Mouse (Mus musculus) embryonic facial prominence, embryonic 12.5 days (tissue): ENCODE measurements around the gene Sirt7. TPM values are rescaled to one million over a fixed set of nuclear protein-coding genes. Genes with fewer than 3 reads are reported as not detected.

Source experiments
- ATAC-seq: fragments of 200-750 bp; cut with Nextera tagmentation; 2 replicates; pipeline ENCODE4 v1.8.0; 2017; ENCODE audit not compliant: insufficient number of reproducible peaks, insufficient read depth, low FRiP score, low TSS enrichment
- H3K27ac ChIP-seq: fragments of 300-500 bp; sonication (generic); 2 replicates; pipeline ENCODE4 v1.5.1; 2016; ENCODE audit warnings: mild to moderate bottlenecking
- H3K27me3 ChIP-seq: fragments of 300-500 bp; sonication (generic); 2 replicates; pipeline ENCODE4 v1.6.1; 2016; ENCODE audit warnings: mild to moderate bottlenecking, moderate library complexity
- H3K36me3 ChIP-seq: fragments of 300-500 bp; sonication (generic); 2 replicates; pipeline ENCODE4 v1.6.1; 2016; ENCODE audit warnings: mild to moderate bottlenecking
- H3K4me1 ChIP-seq: fragments of 300-500 bp; sonication (generic); 2 replicates; pipeline ENCODE4 v1.6.1; 2016
- H3K4me2 ChIP-seq: fragments of 300-500 bp; sonication (generic); replicated peaks from 2 replicates; pipeline ENCODE4 v1.6.1; 2016; ENCODE audit warnings: mild to moderate bottlenecking, moderate library complexity
- H3K4me3 ChIP-seq: fragments of 300-500 bp; sonication (generic); 2 replicates; pipeline ENCODE4 v1.5.1; 2016; ENCODE audit warnings: mild to moderate bottlenecking
- H3K9ac ChIP-seq: fragments of 300-500 bp; sonication (generic); 2 replicates; pipeline ENCODE4 v1.6.1; 2016; ENCODE audit warnings: mild to moderate bottlenecking, moderate library complexity
- H3K9me3 ChIP-seq: fragments of 300-500 bp; sonication (generic); 2 replicates; pipeline ENCODE4 v1.6.1; 2016; ENCODE audit warnings: mild to moderate bottlenecking, moderate library complexity
- WGBS: fragments of 180-500 bp; shearing (Covaris S2); methylation state at CpG from one replicate; pipeline ENCODE4 v1.1.7; 2016; 5-methylcytosine and 5-hydroxymethylcytosine counted together
- polyA plus RNA-seq: library from polyadenylated mRNA; unstranded; fragments of >200 nt; fragmentation: Nextera tagmentation; extraction: Ambion mirVana; gene quantifications from 2 replicates; pipeline ENCODE4 v1.2.1, GENCODE M21; 2016

Gene Sirt7
- polyA plus RNA-seq, 1 experiment from 2014 or later = 30.4 TPM

GRCm38 (mm10) chr11:120578694-120579243 is 46.3 kb downstream of the Sirt7 start:
- no peak for ATAC-seq
- Histone ChIP-seq H3K4me1 (peaks cover 34% of the 10 kb centered on the region), H3K4me2 (no peak overlapping the region; the same call in 1 of the 2 replicates), H3K9me3 (no peaks in the 10 kb centered on the region), H3K36me3 (peaks cover 31% of the 10 kb centered on the region), H3K27ac (no peak overlapping the region), H3K27me3 (no peaks in the 10 kb centered on the region), H3K4me3 (no peak overlapping the region), H3K9ac (0 out of 2 replicates have a peak overlapping the region, but pooled peaks have one; percentile 98)
- WGBS = 73% methylated on average over 11 of the region's 11 CpGs

GRCm38 (mm10) chr11:120578024-120578693 is 46.9 kb downstream of the Sirt7 start:
- Histone ChIP-seq H3K9me3 (no peaks in the 10 kb centered on the region), H3K4me2 (no peak overlapping the region; the same call in 1 of the 2 replicates), H3K27me3 (no peaks in the 10 kb centered on the region), H3K36me3 (peaks cover 26% of the 10 kb centered on the region), H3K4me1 (peaks cover 34% of the 10 kb centered on the region), H3K4me3 (no peak overlapping the region), H3K27ac (0 out of 2 replicates have a peak overlapping the region, but pooled peaks have one; percentile 11), H3K9ac (no peak overlapping the region)
- 85% methylated on average over 10 of the region's 10 CpGs for WGBS
- no peak for ATAC-seq

- 84% methylated on average over 7 of the region's 7 CpGs for WGBS
- Histone ChIP-seq H3K9me3 (no peaks in the 10 kb centered on the region), H3K9ac (no peak overlapping the region), H3K4me1 (peaks cover 34% of the 10 kb centered on the region), H3K4me2 (no peak overlapping the region), H3K27ac (peak overlapping the region; percentile 46; the same call in 1 of the 2 replicates), H3K4me3 (no peak overlapping the region), H3K27me3 (no peaks in the 10 kb centered on the region), H3K36me3 (peaks cover 26% of the 10 kb centered on the region)
- ATAC-seq = no peak
These were observed 47.6 kb downstream of the Sirt7 start for GRCm38 (mm10) chr11:120577211-120578023.

GRCm38 (mm10) chr11:120576365-120576981 is 48.6 kb downstream of the Sirt7 start:
- WGBS = 76% methylated on average over 3 of the region's 3 CpGs
- ATAC-seq = no peak
- Histone ChIP-seq H3K4me3 (no peak overlapping the region), H3K4me1 (peaks cover 32% of the 10 kb centered on the region), H3K27me3 (no peaks in the 10 kb centered on the region), H3K27ac (no peak overlapping the region), H3K4me2 (no peak overlapping the region), H3K9ac (no peak overlapping the region), H3K36me3 (peaks cover 27% of the 10 kb centered on the region), H3K9me3 (no peaks in the 10 kb centered on the region)

- no peaks in the 10 kb centered on the region for H3K9me3 ChIP-seq
- H3K4me1 ChIP-seq = peaks cover 37% of the 10 kb centered on the region
- no peak for ATAC-seq
- H3K27me3 ChIP-seq = no peaks in the 10 kb centered on the region
- peaks cover 33% of the 10 kb centered on the region for H3K36me3 ChIP-seq
- H3K27ac ChIP-seq = no peak overlapping the region
- no peak overlapping the region for H3K4me2 ChIP-seq
- no peak overlapping the region for H3K4me3 ChIP-seq
- no peak overlapping the region for H3K9ac ChIP-seq
These were observed 49.1 kb downstream of the Sirt7 start for GRCm38 (mm10) chr11:120575940-120576339.

GRCm38 (mm10) chr11:120575046-120575445 is 50.0 kb downstream of the Sirt7 start:
- no peak overlapping the region for H3K9ac ChIP-seq
- H3K27me3 ChIP-seq = no peaks in the 10 kb centered on the region
- H3K36me3 ChIP-seq = peaks cover 42% of the 10 kb centered on the region
- H3K9me3 ChIP-seq = no peaks in the 10 kb centered on the region
- 66% methylated on average over 2 of the region's 2 CpGs for WGBS
- peaks cover 37% of the 10 kb centered on the region for H3K4me1 ChIP-seq
- H3K27ac ChIP-seq = no peak overlapping the region
- no peak overlapping the region for H3K4me3 ChIP-seq
- H3K4me2 ChIP-seq = no peak overlapping the region
- ATAC-seq = no peak

GRCm38 (mm10) chr11:120574278-120574600 is 50.8 kb downstream of the Sirt7 start:
- Histone ChIP-seq H3K27ac (no peak overlapping the region), H3K36me3 (peaks cover 42% of the 10 kb centered on the region), H3K4me3 (peak overlapping the region; percentile 99), H3K4me1 (peaks cover 29% of the 10 kb centered on the region), H3K4me2 (peak overlapping the region; percentile 95), H3K27me3 (no peaks in the 10 kb centered on the region), H3K9ac (peak overlapping the region; percentile 88; the same call in 1 of the 2 replicates), H3K9me3 (no peaks in the 10 kb centered on the region)
- ATAC-seq = no peak
- 54% methylated on average over 5 of the region's 5 CpGs for WGBS

GRCm38 (mm10) chr11:120573585-120574277 is 51.3 kb downstream of the Sirt7 start:
- no peak for ATAC-seq
- Histone ChIP-seq H3K27ac (peak overlapping the region; percentile 88), H3K9me3 (no peaks in the 10 kb centered on the region), H3K36me3 (peaks cover 39% of the 10 kb centered on the region), H3K4me1 (peaks cover 24% of the 10 kb centered on the region), H3K27me3 (no peaks in the 10 kb centered on the region), H3K4me3 (peak overlapping the region; percentile 99), H3K4me2 (peak overlapping the region; percentile 95), H3K9ac (peak overlapping the region; percentile 88)
- WGBS = under 1% methylated on average over 23 of the region's 23 CpGs

GRCm38 (mm10) chr11:120572752-120573584 is 52.1 kb downstream of the Sirt7 start, which contains the start of gene P4hb:
Gene P4hb (minus strand): TSS chr11:120573253.
- WGBS = under 1% methylated on average over 88 of the region's 94 CpGs
- peak; percentile 97 for ATAC-seq
- H3K4me1 ChIP-seq = peaks cover 23% of the 10 kb centered on the region

GRCm38 (mm10) chr11:120572417-120572751 is 52.7 kb downstream of the Sirt7 start:
- peak; percentile 12 for ATAC-seq
- Histone ChIP-seq H3K27me3 (no peaks in the 10 kb centered on the region), H3K4me3 (peak overlapping the region; percentile 99), H3K27ac (peak overlapping the region; percentile 88), H3K4me2 (peak overlapping the region; percentile 95), H3K4me1 (peaks cover 23% of the 10 kb centered on the region), H3K9me3 (no peaks in the 10 kb centered on the region), H3K9ac (peak overlapping the region; percentile 99), H3K36me3 (peaks cover 39% of the 10 kb centered on the region)
- 0% methylated on average over 21 of the region's 24 CpGs for WGBS

More at GRCm38 (mm10) chr11:120572752-120573584, 52.1 kb downstream of the Sirt7 start, which contains the start of gene P4hb:
- H3K36me3 ChIP-seq = peaks cover 39% of the 10 kb centered on the region
- no peaks in the 10 kb centered on the region for H3K9me3 ChIP-seq
- peak within 1 kb of the TSS; percentile 95 for H3K4me2 ChIP-seq
- no peaks in the 10 kb centered on the region for H3K27me3 ChIP-seq
- peak within 1 kb of the TSS; percentile 88 for H3K27ac ChIP-seq
- H3K4me3 ChIP-seq = peak within 1 kb of the TSS; percentile 99
- H3K9ac ChIP-seq = peak within 1 kb of the TSS; percentile 99
